Mouse (Mus musculus) bone marrow, adult 2 months (tissue): ENCODE measurements around the gene Hoxc5.

Experiments
- CTCF ChIP-seq: fragments of 200-500 bp; IDR thresholded peaks from 2 replicates; pipeline ENCODE4 v1.5.1; 2011; ENCODE audit warnings: low read length, control low read depth; ENCODE audit not compliant: control insufficient read depth, insufficient read depth
- POLR2A ChIP-seq: fragments of 200-500 bp; IDR thresholded peaks from 2 replicates; pipeline ENCODE4 v1.6.1; 2011; ENCODE audit warnings: low read depth, mild to moderate bottlenecking, control low read depth, low read length, borderline replicate concordance; ENCODE audit not compliant: control insufficient read depth

- TF ChIP-seq POLR2A (no peak), CTCF (no peak)
Measured at GRCm38 (mm10) chr15:102992863-102993262, 25.6 kb downstream of the Hoxc5 start.
